In the genomic region with DNA sequence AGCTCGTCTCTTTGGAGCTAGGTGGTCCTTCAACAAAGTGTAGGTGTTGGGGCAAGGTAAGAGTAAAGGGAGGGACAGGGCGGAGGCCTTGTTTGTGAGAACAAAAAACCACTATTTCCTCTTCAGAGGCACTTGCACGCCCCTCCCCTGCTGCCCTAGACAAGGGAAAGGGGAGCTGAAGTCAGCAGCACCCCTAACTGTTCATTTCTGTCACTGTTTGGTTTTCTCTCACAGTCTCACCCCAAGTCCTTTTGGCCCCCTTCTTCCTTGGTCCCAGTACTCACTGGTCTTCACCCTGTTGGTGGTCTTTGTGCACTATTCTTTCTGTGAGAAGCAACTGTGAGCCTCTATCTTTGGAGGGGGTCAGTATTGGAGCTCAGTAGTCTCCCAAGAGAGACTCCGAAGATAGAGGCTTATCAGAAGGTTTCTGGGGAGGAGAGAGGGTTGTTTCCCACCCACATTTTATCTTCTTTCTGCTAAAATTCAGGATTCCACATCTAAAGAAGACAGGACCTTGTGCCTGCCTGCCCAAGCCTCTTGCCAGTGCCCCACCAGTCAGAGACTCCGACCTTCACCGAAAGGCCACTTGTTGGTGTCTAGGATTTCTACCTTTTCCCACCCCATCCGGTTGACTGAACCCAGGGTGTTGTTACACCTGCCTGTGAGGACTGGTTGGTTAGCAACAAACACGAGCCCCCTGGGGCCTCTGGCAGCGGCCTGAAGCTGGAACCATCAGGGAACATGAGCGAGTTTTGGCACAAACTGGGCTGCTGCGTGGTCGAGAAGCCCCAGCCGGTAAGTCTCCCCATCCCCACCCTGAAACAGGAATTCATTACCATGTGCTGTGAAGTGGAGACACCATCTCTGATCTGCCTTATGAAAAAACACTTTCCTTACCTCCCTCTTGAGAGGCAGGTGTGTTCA, we compare ENCODE assay signal across 8 mouse cellular contexts. TPM values are rescaled to one million over a fixed set of nuclear protein-coding genes. Genes with fewer than 3 reads are reported as not detected.
DNase-seq lines count a peak whose midpoint lies in the region; ATAC-seq and TF ChIP-seq lines count a peak whose summit lies in the region.

A gene (minus strand): TSS at position 874 of the 924 bp plus-strand sequence.

- H3K9me3 ChIP-seq in heart, embryonic 11.5 days (replicated peaks; ENCODE audit: control insufficient read depth, low read length) = no peaks in the 10 kb centered on the region
- H3K9me3 ChIP-seq in hindbrain, embryonic 13.5 days = no peaks in the 10 kb centered on the region
- H3K9me3 ChIP-seq in megakaryocyte, embryonic 14.5 days = no peaks in the 10 kb centered on the region
- no peaks in the 10 kb centered on the region for H3K9me3 ChIP-seq in stomach, postnatal 0 days (ENCODE audit: control insufficient read depth, low read length)

- H3K4me3 ChIP-seq in heart, embryonic 11.5 days (ENCODE audit: low read depth, low read length) = peak within 1 kb of the TSS; percentile 92; the same call in 1 of the 2 replicates
- H3K4me3 ChIP-seq in cortical plate, adult 2 months (ENCODE audit: insufficient read depth, low read length) = no peak within 1 kb of the TSS; the same call in 1 of the 2 replicates
- H3K4me3 ChIP-seq in hindbrain, embryonic 13.5 days = peak within 1 kb of the TSS; percentile 88
- peak within 1 kb of the TSS; percentile 95 for H3K4me3 ChIP-seq in megakaryocyte, embryonic 14.5 days (replicated peaks)
- peak within 1 kb of the TSS; percentile 90 for H3K4me3 ChIP-seq in stomach, postnatal 0 days (ENCODE audit: low read depth, low read length)

- peak within 1 kb of the TSS; percentile 96 for H3K4me2 ChIP-seq in heart, embryonic 11.5 days
- H3K4me2 ChIP-seq in hindbrain, embryonic 13.5 days = peak within 1 kb of the TSS; percentile 88
- peak within 1 kb of the TSS; percentile 83 for H3K4me2 ChIP-seq in stomach, postnatal 0 days (replicated peaks; ENCODE audit: low read depth)

- peak within 1 kb of the TSS; percentile 95; the same call in 1 of the 2 replicates for H3K9ac ChIP-seq in heart, embryonic 11.5 days (ENCODE audit: low read depth, low read length)
- peak within 1 kb of the TSS; percentile 95 for H3K9ac ChIP-seq in hindbrain, embryonic 13.5 days
- H3K9ac ChIP-seq in stomach, postnatal 0 days (ENCODE audit: low read length) = peak within 1 kb of the TSS; percentile 55

- no peak for TF ChIP-seq POLR2A in cortical plate, adult 2 months (IDR thresholded peaks at IDR 0.05; ENCODE audit: extremely low read depth, insufficient read depth, low read length)

- H3K27ac ChIP-seq in heart, embryonic 11.5 days (ENCODE audit: low read depth, low read length) = peak within 1 kb of the TSS; percentile 87
- peak within 1 kb of the TSS; percentile 87 for H3K27ac ChIP-seq in cortical plate, adult 2 months (ENCODE audit: insufficient read depth, low read length)
- H3K27ac ChIP-seq in hindbrain, embryonic 13.5 days = peak within 1 kb of the TSS; percentile 99
- peak within 1 kb of the TSS; percentile 98 for H3K27ac ChIP-seq in stomach, postnatal 0 days (replicated peaks)

- no peaks in the 10 kb centered on the region for H3K27me3 ChIP-seq in heart, embryonic 11.5 days (ENCODE audit: control insufficient read depth, insufficient read depth, low read length)
- H3K27me3 ChIP-seq in hindbrain, embryonic 13.5 days = no peaks in the 10 kb centered on the region
- no peaks in the 10 kb centered on the region for H3K27me3 ChIP-seq in megakaryocyte, embryonic 14.5 days (replicated peaks)
- H3K27me3 ChIP-seq in stomach, postnatal 0 days (ENCODE audit: control insufficient read depth, insufficient read depth, low read length) = no peaks in the 10 kb centered on the region

- WGBS in heart, embryonic 11.5 days (ENCODE audit: insufficient replicate concordance) = 72% methylated on average over 13 of the region's 13 CpGs
- WGBS in hindbrain, embryonic 13.5 days = 67% methylated on average over 13 of the region's 13 CpGs
- 63% methylated on average over 13 of the region's 13 CpGs for WGBS in stomach, postnatal 0 days

- peaks cover 36% of the 10 kb centered on the region for H3K36me3 ChIP-seq in heart, embryonic 11.5 days (ENCODE audit: control insufficient read depth, insufficient read depth, low read length)
- H3K36me3 ChIP-seq in hindbrain, embryonic 13.5 days = peaks cover 51% of the 10 kb centered on the region
- peaks cover 65% of the 10 kb centered on the region for H3K36me3 ChIP-seq in megakaryocyte, embryonic 14.5 days (replicated peaks; ENCODE audit: low read length)
- peaks cover 28% of the 10 kb centered on the region for H3K36me3 ChIP-seq in stomach, postnatal 0 days (ENCODE audit: control insufficient read depth, insufficient read depth, low read length)

- TF ChIP-seq CTCF in cortical plate, adult 2 months (IDR thresholded peaks at IDR 0.05; ENCODE audit: extremely low read depth, insufficient read depth, low read length) = no peak
- TF ChIP-seq CTCF in stomach, postnatal 0 days (IDR thresholded peaks at IDR 0.05; ENCODE audit: low read depth) = no peak

- peaks cover 35% of the 10 kb centered on the region for H3K4me1 ChIP-seq in heart, embryonic 11.5 days (ENCODE audit: control insufficient read depth, insufficient read depth, low read length)
- peaks cover 9% of the 10 kb centered on the region for H3K4me1 ChIP-seq in cortical plate, adult 2 months (ENCODE audit: control insufficient read depth, insufficient read depth, low read length)
- H3K4me1 ChIP-seq in hindbrain, embryonic 13.5 days (replicated peaks) = peaks cover 38% of the 10 kb centered on the region
- H3K4me1 ChIP-seq in megakaryocyte, embryonic 14.5 days = peaks cover 76% of the 10 kb centered on the region
- H3K4me1 ChIP-seq in stomach, postnatal 0 days (replicated peaks; ENCODE audit: control insufficient read depth, insufficient read depth) = peaks cover 3% of the 10 kb centered on the region

- DNase-seq in heart, postnatal 36 days = no peak
- no peak for DNase-seq in left cerebral cortex, postnatal 14 days (ENCODE audit: low spot score in 2 of 2)
- DNase-seq in stomach, postnatal 0 days (ENCODE audit: low spot score) = no peak
- no peak for DNase-seq in embryo, embryonic 11 days

- TF ChIP-seq EP300 in stomach, postnatal 0 days (optimal IDR thresholded peaks at IDR 0.05) = no peak

- intact Hi-C loops in heart, postnatal 36 days (cut with DNase I) = no loop called here
- intact Hi-C loops in left cerebral cortex, postnatal 14 days (cut with DNase I) = no loop called here

- ATAC-seq in heart, embryonic 11.5 days (replicated peaks; ENCODE audit: insufficient number of reproducible peaks, low FRiP score, low TSS enrichment) = no peak
- no peak for ATAC-seq in hindbrain, embryonic 13.5 days (ENCODE audit: low FRiP score)
- ATAC-seq in stomach, postnatal 0 days (ENCODE audit: low FRiP score, low TSS enrichment) = no peak

RNA-seq across cellular contexts. Expression of the gene that starts here (rescaled TPM):
- polyA plus RNA-seq in heart, embryonic 11.5 days (2014; fragmentation: Nextera tagmentation; extraction: Ambion mirVana) = 16.4 and 21.0 TPM in 2 replicates
- total RNA-seq in heart, postnatal 36 days (2021) = 1 to 10 TPM; 6.1 to 8.5 TPM
- polyA plus RNA-seq in cortical plate, adult 2 months (2012; rRNA removed) = 428 and 469 TPM in 2 replicates
- 307 and 311 TPM in 2 replicates for polyA plus RNA-seq in hindbrain, embryonic 13.5 days (2015; fragmentation: Nextera tagmentation; extraction: Ambion mirVana)
- 100 to 1,000 TPM; 468 to 474 TPM for total RNA-seq in left cerebral cortex, postnatal 14 days (2021)
- polyA plus RNA-seq in megakaryocyte, embryonic 14.5 days (2012; ENCODE audit: insufficient read depth, low replicate concordance) = 10.4 and 11.3 TPM in 2 replicates
- polyA plus RNA-seq in stomach, postnatal 0 days (2015; fragmentation: Nextera tagmentation; extraction: Ambion mirVana) = 11.0 and 11.8 TPM in 2 replicates

Comparison
In these comparisons a context has a peak if more than half of its experiments do, and no peak if none do; other contexts are left out.
1. RNA of the gene that starts here (total RNA-seq): 468 to 474 TPM in left cerebral cortex, postnatal 14 days; 6.1 to 8.5 TPM in heart, postnatal 36 days; every median in the first group is over 10 times any median in the second.
2. RNA of the gene that starts here (polyA plus RNA-seq): 428 to 469 TPM in cortical plate, adult 2 months and 307 to 311 TPM in hindbrain, embryonic 13.5 days; 16.4 to 21.0 TPM in heart, embryonic 11.5 days, 11.0 to 11.8 TPM in stomach, postnatal 0 days and 10.4 to 11.3 TPM in megakaryocyte, embryonic 14.5 days; every median in the first group is over 10 times any median in the second.
3. Peak in every context shown above with its lines, with median percentiles within 50 percentile points of each other: H3K27ac ChIP-seq, H3K4me2 ChIP-seq and H3K9ac ChIP-seq.